Mouse (Mus musculus) retina, embryonic 14.5 days (tissue): ENCODE results near the gene Slc40a1.

Source experiments
- DNase-seq: peaks from one replicate; pipeline ENCODE4 v3.0.0-alpha.2; 2015; ENCODE audit warnings: low spot score

Slc40a1 gene

DNA sequence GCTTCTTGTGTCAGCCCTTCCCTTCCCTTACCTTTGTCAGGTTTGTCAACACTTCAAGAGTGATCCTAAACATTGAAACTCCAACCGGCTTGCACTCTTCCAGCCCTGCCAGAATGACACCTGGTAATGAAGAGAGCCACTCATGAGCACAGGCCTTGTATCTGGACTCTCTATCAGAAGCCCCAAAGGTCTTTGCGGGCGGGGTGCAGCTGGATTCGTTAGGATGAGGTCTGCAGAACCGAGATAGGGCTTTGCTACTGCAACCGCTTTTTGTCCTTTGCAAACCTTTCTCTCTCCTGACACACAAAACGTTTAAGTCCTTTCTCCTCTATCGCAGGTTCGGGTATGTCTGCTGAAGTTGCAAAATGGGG lies at the start of gene Slc40a1:
TSS of gene Slc40a1 (minus strand) at position 131 of the 371 bp plus-strand sequence.
- no peak for DNase-seq

- no peak for DNase-seq
These were observed 45.0 kb upstream of the Slc40a1 start for GRCm38 (mm10) chr1:45971314-45971713.

GRCm38 (mm10) chr1:45948988-45949387 lies 22.7 kb upstream of the Slc40a1 start:
- no peak for DNase-seq

- no peak for DNase-seq
These were observed 21.5 kb upstream of the Slc40a1 start for GRCm38 (mm10) chr1:45947843-45948242.

- DNase-seq, result no peak
These were observed 4.8 kb upstream of the Slc40a1 start for GRCm38 (mm10) chr1:45931127-45931526.

DNA sequence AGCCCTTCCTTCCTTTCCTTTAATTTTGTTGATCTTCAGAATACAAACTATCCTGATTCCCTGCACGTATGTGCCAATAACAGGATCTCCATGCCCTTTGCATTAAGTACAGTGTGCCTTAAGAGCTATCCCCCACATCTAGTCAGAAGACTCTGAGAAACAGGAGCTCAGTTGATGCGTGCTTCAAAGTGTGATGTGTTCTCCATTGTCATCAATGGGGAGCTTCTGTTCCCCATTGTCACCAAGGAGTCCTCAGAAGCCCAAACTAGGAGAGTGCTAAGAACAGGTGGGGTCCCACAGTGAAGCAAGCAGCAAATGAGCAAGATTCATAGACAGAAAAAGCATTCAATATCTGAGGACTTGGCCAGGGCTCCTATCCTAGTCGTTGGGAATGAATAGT lies 588 bp upstream of the Slc40a1 start:
- DNase-seq, result no peak

DNA sequence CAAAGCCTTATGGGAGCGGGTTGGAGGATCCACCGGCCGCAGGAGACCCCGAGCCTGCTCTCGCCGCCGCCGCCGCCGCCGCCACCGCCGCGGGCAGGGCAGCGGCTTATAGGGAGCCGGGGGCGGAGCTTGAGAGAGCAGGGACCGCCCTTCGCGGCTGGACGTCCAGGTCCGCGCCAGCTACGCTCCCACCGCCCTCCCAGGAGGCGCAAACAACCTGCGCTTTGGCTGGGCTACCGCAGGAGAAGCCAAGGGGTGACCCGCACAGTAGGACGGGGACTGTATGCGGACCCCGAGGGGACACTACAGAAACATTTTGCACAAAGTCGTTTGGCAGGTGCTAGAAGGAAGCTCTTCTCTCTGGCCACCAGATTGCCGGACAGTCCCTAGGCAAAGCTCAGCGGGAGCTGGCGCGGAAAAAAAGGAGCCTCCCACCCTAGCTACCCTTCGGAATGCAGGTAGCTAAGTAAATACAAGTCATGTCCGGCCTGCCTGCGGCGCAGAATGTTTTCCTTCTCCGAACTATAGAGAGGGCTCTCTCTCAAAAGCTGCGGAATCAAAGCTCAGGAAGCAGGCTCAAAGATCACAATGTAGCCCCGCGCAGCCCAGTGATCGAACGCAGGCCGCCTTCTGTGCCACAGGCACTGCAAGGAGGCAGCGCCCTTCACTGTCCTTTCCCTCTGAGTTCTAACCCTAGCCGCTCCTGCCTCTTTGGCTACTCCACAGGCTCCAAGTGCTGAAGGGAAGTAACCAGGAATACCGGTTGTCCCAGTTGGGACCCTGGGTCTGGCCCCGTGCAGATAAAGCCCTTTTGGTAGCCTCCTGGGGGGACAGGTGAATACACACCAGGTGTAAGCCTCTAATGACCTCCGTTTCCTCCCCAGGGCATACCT lies 577 bp downstream of the Slc40a1 start:
- DNase-seq, result peak; percentile 86

GRCm38 (mm10) chr1:45925131-45925499 lies 1.2 kb downstream of the Slc40a1 start:
- no peak for DNase-seq

DNA sequence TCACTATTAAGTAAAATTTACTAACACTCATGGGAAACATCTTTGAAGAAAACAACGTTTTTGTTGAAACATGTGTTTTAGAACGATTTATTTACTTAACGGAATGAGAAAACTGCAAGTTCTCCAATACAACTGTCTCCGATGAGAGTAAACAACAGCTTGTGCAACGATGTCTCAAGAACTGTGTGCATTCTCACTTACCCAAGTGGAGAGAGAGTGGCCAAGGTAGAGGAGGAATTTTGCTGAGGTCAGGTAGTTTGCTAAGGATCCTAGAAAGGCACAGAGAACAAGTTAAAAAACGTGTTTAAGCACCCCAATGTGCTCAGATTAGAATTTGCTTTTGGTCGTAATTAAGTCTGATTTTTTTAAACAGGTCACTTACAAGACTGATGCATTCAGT lies 1.8 kb downstream of the Slc40a1 start:
- no peak for DNase-seq

GRCm38 (mm10) chr1:45923306-45923705 lies 3.0 kb downstream of the Slc40a1 start:
- no peak for DNase-seq

DNA sequence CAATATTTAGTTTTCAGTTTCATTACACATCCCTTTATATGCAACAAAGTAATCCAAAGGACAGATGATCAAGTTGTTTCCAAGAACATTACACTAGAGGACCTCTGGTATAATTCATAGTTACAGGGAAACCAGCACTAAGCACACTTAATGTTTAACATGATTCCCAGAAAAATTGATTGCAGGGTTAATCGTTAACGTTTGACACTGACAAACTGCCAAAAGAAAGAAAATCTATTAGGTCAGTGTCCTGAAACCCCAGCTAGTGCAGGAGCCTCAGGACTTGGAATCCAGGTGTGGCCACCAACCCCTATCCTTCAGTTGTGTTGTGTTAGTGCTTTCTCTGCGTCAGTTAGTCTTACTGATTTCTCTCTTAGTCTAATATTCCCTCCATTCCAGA lies 5.6 kb downstream of the Slc40a1 start:
- no peak for DNase-seq

- no peak for DNase-seq
These were observed 6.6 kb downstream of the Slc40a1 start for GRCm38 (mm10) chr1:45919752-45920151.

DNA sequence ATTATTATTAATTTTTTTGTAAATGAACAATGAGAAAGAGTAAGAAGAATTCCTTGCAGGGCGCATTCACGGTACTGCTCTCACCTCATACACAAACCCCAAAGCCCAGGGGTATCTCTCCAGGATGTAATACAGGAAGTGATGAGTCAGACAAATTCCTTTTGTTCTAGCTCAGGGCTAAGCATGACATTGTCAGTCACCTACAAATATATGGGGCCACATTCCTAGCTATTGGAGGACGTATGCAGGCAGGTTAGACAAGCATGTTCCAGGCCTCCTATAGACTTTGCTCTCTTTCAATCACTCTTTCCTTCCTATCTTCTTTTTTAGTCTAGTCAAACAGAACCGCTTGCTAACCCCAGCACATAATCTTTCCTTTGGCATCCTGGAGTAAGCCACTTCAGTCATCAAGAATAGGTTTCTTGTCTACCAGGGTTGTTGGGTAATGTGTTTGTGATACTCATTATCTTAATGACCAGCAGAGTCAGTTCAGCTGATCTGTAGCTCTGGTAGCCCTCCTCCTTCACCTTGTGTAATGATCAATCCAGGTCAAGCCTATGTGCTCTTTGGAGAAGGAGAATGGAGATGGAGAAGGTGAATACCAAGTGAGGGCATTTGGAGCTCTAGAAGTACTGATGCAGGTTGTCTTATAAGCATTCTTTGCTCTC lies 9.1 kb downstream of the Slc40a1 start:
- DNase-seq, result no peak

DNA sequence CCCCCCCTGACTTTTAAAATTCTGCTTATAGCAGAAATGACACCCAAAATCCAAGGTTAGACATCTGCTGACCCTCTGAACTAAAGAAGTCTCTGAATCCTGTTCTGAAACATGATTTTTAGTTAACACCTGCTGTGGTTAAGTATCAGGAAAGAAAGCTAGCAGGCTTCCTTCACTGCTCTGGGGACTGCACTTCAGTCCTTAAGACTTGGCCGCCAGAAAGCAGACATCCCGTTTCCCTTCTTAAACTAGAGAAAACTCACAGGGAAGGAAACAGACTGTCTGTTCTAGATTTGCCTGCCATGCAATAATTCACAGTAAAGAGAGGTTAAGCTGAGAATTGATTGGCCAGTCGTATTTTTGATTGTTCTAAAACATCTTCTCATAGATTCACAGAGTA lies 10.1 kb downstream of the Slc40a1 start:
- DNase-seq, result no peak

DNA sequence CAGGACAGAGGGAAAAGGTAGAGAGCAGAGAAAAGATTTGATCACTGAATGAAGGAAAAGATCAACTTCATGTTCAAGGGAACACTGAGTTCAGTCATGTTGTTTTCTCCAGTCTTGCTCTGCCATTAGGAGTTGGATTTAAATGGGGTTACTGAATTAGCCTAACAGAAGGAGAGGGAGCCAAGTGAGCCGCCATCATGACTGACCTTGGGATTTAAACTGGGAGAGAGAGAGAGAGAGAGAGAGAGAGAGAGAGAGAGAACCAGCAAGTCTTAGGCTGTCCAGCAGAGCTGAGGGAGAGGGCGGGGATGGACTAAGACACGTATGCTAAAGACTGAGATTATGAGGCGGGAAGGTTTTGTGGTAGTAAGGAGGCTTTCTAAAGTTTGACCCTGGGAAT lies 12.1 kb downstream of the Slc40a1 start:
- DNase-seq, result no peak

- DNase-seq, result peak; percentile 52
These were observed 21.1 kb downstream of the Slc40a1 start for GRCm38 (mm10) chr1:45905107-45905821.

- DNase-seq, result no peak
These were observed 22.2 kb downstream of the Slc40a1 start for GRCm38 (mm10) chr1:45904161-45904560.

GRCm38 (mm10) chr1:45898044-45898443 lies 28.3 kb downstream of the Slc40a1 start:
- no peak for DNase-seq

DNA sequence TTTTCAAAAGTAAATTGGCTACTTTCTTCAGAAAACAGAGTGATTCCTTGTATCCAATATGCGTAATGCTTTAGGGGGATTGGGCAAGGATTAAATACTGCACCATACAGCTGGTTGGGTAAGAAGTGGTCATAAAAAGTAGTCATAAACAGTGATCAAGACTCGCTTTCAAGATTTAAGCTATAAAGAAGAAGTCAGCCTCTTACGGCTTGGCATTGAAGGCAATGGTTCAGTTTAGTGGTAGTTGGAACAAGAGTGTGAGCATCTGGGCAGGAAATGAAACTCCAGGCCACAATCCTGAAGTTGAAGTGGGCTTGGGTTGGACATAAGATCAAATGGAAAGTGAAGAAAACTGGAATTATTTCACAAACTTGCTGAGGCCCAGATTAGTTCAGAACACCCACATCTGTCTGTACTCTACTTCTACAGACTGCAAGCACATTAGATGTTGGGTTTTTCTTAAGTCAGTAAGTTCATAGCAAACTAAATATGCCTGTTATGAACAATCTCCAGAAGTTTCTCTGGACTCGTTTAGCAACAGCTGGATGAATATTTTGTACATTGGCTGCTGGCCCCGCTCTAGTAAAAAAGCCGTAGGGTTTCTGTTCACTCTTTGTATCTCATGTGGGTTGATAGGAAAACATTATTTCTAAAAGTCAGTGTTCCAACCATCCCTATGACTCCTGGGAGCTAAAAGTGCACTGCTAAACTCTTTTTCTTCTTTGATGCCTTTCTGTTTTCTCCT lies 32.0 kb downstream of the Slc40a1 start:
- DNase-seq, result no peak

DNA sequence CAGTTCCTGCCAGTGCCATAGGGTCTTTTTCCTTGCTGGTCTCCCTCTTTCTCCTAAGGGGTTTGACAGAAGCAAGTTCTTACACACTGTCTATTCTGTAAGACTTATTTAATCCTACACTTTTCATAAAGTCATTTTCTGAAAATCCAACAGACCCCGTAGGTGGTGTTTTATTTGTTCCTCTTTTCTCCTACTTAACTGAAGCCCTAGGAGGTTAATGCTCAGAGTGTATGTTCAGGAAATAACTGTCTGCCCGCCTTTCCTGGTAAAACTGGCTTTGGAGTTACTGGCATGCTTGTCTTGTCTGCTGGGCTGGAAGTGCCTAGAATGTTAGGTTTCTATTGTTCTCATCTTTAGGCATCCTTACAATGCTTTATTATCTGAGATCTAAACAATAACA lies 34.3 kb downstream of the Slc40a1 start:
- no peak for DNase-seq

DNA sequence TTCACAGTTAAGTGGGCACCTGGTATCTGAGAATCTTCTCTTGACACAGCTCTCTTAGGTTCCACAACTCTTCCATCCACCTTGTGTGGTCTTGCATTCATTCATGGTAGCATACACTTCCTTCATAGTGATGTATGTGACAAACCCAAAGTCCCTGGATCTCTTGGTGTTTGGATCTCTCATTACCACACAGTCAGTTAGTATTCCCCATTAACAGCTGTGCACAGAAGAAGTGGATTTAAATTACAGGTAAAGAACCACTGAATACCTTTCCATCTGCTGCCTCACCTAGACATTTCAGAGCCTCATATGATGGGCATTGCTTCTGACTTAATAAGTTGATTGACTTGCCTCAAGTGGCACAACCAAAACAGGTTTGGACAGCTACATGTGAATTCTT lies 36.1 kb downstream of the Slc40a1 start, which contains the start of gene Gm5269:
TSS of gene Gm5269 (minus strand) at position 101 of the 400 bp plus-strand sequence.
- DNase-seq, result no peak

DNA sequence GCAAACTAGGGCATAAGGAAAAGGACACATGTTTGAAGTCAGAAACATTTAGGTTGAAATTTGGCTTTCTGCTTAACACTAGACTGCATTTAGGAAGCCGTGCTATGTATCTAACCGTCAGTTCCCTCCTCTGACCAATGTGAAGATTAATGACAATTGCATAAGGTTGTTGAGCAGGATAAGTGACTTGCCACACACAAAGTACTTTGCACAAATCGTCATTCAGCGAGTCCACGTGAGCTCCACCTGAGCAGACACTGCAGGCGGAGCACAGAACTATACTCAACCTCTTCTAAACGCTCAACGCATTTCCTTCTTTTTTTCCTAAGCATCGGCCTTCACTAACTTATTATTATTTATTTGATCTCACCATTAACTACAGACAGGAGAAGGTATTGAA lies 39.5 kb downstream of the Slc40a1 start:
- no peak for DNase-seq
